Mouse (Mus musculus) adrenal gland, postnatal 10 days (tissue): ENCODE data around the gene Tm7sf2. TPM values are rescaled to one million over a fixed set of nuclear protein-coding genes. Genes with fewer than 3 reads are reported as not detected.

Experiments
- DNase-seq: peaks from one replicate; pipeline ENCODE4 v3.0.0; 2021; ENCODE audit warnings: mixed read lengths
- total RNA-seq, 2 experiments: library from RNA; stranded (reverse); gene quantifications; 2 replicates each; pipeline ENCODE4 v1.2.3; 2021

Tm7sf2 gene
- total RNA-seq, 2 experiments from 2014 or later = 14.3 to 15.9 TPM

DNA sequence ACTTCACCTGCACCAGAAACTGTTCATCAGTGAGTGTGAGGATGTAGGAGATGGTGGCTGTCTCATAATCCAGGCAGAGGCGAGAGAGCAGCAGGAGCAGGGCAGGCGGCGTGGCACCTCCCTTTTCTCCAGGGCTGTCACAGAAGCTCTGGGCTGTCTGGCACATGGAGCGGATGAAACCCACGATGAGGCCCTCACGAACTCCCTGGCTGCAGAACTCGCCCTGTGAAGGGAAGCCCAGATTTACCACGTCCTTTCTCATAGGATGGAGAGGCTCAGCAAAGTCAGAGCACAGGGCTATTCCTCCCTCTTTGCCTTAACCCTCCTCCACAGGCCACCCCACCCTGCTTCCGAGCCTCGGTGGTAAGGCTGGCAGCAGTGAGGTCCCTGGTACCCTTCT lies 1.7 kb upstream of the Tm7sf2 start:
- no peak for DNase-seq

DNA sequence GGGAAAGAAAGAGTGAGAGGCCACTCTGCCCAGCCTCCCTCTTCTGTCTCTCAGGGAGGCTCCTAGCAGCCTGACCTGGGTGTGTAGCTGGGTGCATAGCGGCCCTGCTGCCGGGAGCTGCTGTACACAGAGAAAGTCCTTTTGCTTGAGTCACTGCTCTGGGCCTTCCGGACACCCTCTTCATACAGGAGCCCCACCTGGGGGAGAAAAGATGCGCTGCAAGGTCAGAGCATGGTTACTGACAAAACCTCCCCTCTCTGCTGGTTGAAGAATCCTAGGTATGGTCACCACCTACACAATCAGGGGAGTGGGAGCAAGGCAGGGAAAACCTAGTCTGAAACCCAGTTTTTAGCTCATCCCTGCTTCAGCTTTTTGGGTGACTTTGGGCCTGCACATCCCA lies 778 bp upstream of the Tm7sf2 start:
- DNase-seq = no peak

DNA sequence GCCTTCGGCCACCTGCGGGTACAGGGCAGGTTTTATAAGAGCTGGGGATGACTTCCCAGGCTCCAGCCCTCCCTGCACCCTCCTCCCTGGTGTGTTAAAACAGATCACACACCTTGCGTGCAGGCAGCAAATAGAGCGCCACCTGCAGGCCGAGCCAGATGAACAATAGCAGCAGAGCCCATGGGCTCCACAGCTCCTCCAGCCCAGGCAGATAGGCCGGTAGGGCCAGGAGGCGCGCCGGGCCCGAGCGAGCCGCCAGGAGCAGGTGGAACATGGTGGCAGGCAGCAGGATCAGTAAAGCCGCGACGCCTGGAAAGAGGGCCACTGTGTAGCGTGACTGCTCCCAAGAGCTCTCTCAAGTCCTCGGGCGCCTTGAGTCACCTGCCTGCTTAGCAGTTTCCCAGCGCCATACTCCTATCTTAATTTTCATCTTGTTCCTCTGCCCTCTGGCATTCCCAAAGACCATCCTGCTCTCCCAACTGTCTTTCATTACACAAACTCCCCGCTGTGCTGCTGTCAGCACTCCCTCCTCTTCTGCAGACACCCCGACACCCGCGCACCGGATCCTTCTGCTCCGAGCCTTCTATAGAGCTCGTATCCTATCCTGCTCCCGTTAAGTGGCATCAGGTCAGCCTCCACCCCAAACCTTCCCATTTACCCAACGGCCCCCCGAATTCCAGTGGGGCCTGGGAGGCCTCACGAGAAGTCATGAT lies 1.0 kb downstream of the Tm7sf2 start:
- peak; percentile 87 for DNase-seq

DNA sequence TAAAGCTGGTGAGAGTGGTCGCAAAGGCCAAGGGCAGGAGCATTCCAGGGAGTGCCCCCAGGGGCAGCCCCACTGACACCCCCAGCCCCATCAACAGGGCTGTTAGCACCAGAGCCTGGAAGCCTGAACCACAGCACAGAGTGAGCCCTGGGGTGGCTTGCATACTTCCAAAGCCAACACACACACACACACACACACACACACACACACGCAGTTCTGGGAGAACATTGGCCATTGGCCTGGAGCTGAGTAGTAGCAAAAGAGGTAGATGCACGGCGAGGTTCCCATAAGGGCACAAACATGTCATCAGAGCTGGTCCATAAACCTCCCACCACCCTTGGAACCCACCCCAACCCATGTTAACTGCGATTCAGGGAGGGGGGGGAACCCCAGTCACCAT lies 1.6 kb downstream of the Tm7sf2 start:
- DNase-seq = no peak

DNA sequence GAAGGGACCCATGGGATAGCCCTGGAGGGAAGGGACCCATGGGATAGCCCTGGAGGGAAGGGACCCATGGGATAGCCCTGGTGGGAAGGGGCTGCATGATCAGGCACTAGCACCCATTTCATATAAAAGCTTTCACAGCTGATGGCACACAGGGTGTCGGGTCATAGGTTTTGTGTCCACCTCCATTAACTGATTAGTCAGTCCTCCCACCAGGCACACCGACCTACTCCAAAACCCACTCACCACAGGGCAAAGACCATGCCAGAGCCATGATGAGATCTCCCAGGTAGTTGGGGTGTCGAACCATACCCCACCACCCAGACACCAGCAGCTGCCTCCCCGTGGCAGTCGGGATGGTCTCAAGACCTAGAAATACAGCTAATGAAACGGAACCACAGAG lies 5.1 kb downstream of the Tm7sf2 start:
- no peak for DNase-seq

DNA sequence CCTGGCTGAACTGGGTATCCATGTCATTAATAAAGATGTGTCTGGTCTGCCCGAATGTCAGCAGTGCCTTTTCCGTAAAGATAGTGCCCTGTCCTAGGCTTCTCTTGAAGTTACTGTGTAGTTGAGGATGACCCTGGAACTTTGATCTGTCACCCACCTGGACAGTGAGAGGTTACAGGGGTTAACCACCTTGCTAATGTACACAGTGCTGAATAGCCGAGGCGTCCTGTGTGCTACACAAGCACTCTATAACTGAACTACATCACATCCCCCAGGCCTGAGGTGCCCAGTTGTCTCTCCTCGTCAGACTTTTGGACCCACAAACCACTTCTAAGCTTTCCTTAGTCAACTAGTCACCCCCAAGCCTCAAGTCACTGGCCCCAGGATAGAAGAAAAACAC lies 5.8 kb downstream of the Tm7sf2 start:
- DNase-seq = no peak

DNA sequence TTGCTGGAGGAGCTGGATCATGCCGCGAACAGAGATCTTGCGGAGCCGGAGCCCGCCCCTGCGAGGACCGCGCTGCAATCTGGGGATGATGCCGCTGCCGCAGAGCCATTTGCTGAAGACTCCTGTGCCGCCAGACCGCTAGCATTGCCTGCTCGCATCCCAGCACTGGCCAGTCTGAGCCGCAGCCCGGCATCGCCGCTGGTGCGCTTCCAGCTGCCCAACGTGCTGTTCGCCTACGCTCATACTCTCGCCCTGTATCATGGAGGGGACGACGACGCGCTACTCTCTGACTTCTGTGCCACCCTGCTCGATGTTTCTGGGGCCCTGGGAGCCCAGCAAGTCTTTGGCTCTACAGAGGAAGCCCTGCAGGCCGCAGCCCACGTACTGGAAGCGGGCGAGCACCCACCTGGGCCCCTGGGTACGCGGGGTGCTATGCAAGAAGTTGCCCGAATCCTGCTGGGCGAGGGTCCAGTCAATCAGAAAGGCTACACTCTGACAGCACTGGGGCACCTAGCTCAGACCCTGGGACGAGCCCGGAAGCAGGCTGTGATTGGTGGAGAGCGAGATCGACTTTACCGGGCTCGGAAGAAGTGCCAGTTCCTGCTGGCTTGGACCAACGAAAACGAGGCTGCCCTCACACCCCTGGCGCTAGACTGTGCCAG lies 6.4 kb downstream of the Tm7sf2 start:
- peak; percentile 64 for DNase-seq

DNA sequence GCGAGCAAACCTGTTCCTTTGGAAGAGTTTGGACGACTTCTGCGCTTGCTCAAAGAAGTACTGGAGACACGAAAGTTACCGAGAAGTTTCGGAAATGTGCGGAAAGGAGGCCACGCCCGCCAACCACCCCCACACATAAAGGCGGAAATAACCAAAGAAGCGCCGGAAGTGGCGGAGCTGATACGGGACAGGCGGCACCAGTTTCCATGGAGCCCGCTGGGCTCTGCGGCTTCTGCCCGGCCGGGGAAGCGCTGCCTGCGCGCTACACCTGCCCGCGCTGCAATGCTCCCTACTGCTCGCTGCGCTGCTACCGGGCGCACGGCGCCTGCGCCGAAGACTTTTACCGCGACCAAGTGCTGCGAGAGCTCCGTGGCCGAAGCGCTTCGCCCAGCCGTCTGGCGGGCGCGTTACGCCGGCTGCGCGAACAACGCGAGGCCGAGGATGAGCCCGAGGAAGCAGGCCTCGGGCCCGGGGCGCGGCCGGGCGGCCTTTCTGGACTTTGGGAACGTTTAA lies 7.1 kb downstream of the Tm7sf2 start, which contains the start of gene Znhit2:
Znhit2 (plus strand) TSS at position 172 of the 513 bp plus-strand sequence.
- DNase-seq = peak; percentile 95

DNA sequence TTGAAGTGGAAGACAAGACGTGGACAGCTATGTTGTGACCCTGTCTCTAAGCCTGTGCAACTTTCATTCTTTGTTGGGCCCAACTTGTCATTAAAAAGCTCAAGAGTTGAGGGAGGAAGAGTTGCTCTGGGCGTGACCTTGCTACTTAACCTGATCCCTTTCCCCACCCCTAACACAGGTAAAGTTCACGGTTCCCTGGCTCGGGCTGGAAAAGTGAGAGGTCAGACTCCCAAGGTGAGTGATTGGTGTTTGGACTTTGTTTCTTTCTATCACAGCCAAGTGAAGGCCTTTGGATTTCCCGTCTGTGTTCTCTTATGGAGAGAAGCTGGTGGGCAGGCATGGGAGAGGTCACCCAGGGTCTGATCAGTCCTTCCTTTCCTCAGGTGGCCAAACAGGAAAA lies 9.2 kb downstream of the Tm7sf2 start:
- DNase-seq = no peak

DNA sequence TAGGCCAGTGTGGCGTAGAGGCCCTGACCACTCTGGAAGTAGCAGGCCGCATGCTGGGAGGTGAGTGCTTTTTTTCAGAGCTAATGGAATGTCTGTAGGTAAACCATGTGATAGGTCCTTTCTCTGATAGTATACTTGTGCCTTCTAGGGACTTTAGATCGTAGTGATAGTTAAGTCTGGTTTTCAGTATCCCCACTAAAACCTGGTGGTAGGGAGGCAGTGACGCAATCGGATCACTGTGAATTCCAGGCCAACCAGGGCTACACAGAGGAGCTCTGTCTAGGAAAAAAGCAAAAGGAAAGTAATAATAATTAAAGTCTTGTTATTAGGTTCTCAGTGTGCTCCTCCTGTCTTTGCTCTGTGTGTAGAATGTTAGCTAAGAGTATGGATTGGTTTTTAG lies 9.7 kb downstream of the Tm7sf2 start:
- DNase-seq = no peak

DNA sequence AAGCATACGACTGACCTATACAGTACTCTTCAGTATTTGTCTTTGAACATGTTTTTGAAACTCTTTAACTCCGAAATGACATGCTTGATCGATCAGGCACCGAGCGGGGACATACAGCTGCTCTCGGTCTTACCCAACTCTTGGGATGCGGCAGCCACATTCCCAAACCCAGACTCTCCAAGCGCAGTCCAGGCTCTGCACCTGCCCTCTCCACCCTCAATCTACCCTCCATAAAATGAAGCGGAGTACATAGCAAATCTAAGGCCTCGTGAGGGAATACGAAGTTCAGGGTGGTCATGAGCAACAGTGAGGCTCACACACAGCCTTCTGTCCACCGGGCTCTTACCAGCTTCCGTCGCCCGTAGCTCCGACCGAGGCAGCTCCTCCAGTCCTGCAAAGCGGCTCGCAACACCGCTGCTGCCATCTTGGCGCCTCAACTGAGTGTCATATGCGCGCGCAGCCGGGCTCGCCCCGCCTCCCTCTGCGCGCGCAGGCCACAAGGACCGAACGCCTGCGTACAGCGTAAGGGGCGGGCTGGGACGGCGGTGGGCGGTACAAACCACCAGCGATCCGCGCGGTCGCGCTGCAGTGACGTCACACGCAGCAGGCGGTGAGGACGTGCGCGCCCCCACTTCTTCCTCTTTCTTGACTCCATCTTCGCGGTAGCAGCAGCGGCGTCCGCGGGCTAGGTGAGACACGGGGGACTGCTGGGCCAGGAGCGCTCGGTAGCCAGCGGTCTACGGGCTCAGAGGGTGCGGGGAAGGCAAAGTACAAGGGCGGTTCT lies 10.7 kb downstream of the Tm7sf2 start, which contains the start of the genes Mrpl49 and Fau:
Mrpl49 (minus strand) TSS at position 473 of the 784 bp plus-strand sequence.
Fau (plus strand) TSS at position 532 of the 784 bp plus-strand sequence.
- DNase-seq = peak; percentile 99

DNA sequence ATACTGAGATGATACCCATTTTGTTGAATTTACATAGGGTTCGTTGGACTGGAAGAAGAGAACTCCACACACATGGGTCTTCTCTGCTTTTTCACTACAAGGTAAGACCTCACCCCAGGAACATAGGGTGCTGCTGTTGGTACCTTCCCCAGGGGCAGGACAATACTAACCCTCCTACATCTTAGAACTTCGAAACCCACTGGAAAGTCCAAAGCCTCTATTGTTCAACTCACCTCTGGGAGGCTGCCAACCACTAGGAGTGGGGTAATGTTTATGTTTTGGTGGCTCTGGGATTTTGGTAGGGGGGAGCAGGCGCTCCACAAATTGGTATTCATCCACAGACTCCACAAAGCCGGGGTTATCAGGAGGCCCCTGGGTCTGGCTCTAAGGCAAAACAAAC lies 11.5 kb downstream of the Tm7sf2 start:
- DNase-seq = no peak

DNA sequence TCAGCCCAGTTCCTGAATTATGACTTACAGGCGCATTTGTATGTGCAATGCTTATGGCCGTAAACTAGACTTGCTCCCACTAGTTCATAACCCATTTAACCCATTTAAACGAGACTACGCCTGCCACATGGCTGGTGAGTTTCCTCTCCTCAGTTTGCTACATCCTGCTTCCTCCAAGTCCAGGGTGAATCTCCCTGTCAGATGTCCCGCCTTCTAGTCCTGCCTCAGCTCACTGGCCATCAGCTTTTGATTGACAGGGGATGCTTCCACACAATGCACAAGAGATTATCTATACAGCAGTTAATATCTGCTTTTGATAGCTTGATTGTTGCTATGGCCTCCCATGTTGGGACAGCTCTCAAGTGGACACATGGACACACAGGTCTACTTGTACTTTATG lies 13.9 kb downstream of the Tm7sf2 start:
- no peak for DNase-seq

DNA sequence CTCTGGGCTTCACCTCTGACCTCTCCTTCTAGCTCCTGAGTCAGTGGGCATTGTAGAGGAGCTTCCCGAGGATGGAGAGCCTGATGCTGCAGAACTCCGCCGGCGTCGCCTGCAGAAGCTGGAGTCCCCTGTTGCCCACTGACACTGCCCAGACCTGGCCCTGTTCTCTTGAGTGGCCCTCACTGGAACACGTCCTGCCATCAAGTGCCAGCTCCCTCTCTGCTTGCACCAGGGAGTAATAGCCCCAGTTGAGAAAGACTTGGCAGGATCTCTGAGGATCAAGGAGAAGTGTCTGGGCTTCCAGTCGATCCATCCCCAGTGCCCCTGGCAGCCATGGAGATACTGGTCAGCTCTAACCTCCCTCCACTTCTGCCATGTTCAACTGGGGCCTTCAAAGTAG lies 15.7 kb downstream of the Tm7sf2 start:
- DNase-seq = peak; percentile 58

DNA sequence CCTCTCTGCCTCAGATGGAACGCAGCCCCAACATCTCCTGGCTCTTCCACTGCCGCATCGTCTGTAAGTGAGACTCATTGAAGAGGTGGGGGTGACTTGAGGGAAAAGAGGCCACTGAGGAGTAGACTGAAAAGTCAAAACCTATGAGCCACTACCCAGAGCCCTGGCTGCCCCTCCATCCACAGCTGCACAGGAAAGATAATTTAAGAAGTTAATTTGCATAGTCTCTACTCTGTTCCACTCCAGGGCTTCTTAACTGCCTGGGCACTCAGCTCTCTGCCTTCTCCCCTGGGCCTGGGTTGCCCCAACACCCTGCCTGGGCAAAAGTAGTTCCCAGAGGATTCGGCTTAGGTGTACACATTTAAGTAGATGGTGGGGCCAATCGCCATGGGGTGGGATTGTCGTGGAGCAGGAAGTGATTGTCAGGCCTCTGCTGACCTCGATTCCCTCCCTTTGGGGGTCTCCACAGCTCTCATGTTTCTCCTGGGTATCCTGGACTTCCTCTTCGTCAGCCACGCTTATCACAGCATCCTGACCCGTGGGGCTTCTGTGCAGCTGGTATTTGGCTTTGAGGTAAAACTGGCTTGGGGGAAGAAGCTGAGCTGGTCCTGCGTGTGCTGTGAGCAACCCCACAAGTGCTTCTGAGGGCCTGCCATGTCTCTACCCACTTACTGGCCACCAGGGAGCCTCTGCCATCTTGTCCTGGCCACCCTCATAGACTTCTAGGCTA lies 19.3 kb downstream of the Tm7sf2 start:
- DNase-seq = no peak

DNA sequence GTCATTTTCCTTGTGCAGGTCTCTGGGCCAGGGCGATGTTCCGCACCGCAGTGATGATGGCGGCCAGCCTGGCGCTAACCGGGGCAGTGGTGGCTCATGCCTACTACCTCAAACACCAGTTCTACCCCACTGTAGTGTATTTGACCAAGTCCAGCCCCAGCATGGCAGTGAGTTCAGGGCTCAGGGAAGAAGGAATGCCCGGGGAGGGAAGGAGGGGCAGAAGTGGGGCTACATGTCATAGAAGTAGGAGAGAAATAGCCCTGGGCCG lies 20.3 kb downstream of the Tm7sf2 start:
- DNase-seq = no peak

DNA sequence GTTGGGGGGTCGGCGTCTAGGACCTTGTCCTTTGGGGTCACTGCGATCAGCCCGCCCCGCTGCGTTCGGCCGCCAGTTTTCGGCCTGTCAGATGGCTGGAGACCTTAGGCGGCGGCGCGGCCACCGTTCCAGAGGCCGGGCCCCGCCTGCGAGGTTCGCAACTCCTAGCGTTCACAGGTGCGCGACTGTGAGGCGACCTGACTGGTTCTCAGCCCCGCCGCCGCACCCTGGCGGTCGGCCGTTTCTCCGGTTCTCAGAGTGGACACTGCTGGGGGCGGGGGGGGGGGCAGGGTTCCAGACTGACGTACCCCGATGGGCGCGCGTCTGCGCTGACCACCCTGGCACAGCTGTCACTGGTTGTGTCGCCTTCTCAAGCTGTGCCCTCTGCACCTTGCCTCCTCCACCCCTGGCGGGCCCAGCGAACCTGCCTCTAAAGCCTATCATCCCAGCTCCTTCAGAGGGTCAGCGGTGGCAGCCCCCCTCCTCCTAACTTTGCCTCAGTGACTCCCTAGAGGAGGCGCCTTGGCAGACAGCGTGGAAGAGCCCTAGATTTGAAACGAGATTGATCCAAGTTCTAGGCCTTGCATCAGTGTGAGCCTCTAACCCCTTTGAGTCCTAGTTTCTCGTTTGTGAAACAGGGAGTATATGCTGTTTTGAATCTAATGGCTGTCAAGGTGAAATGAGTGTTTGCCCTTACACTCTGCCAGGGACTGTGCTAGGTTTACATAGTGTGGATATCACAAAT lies 20.8 kb downstream of the Tm7sf2 start:
- no peak for DNase-seq

DNA sequence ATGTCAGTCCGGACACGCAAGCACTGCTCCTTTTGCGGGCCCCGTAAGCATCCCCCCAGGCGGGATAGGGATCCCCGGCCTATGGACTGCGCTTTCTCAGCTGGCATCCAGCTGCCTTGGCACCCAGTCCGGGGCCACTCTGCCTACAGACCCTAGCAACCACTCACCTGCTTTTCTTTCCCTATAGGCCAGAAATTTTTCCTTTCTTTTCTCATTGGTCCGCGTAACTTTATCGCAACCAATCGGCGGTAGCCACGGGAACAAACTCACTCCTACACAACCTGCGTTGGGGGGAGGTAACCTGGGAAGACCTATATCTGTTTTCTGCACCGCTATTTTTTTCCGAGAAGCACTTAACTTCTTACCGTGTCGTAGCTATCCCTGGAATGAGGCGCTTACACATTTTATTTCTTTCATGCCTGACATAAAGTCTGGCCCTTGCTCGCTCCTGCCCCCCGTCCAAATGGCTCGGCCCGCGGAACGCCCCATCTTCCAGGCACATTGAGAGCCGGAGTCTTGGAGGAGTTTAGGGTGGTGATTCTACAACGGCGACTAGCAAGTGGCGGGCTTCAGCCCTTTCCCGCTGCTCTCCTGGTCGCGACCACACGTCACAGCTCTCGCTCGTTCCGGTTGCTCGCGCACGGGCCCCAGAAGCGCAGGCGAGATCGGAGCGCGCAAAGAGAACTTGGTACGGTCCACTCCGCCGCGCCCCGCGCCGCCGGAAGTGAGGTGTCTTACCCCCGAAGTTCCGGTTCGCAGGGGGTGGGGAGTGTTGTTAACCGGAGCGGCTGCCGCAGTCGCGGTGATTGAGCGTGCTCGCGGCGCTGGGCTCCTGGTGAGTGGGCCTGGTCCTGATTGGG lies 21.6 kb downstream of the Tm7sf2 start, which contains the start of gene Syvn1:
Syvn1 (plus strand) TSS at position 283 of the 860 bp plus-strand sequence.
- DNase-seq = peak; percentile 93

DNA sequence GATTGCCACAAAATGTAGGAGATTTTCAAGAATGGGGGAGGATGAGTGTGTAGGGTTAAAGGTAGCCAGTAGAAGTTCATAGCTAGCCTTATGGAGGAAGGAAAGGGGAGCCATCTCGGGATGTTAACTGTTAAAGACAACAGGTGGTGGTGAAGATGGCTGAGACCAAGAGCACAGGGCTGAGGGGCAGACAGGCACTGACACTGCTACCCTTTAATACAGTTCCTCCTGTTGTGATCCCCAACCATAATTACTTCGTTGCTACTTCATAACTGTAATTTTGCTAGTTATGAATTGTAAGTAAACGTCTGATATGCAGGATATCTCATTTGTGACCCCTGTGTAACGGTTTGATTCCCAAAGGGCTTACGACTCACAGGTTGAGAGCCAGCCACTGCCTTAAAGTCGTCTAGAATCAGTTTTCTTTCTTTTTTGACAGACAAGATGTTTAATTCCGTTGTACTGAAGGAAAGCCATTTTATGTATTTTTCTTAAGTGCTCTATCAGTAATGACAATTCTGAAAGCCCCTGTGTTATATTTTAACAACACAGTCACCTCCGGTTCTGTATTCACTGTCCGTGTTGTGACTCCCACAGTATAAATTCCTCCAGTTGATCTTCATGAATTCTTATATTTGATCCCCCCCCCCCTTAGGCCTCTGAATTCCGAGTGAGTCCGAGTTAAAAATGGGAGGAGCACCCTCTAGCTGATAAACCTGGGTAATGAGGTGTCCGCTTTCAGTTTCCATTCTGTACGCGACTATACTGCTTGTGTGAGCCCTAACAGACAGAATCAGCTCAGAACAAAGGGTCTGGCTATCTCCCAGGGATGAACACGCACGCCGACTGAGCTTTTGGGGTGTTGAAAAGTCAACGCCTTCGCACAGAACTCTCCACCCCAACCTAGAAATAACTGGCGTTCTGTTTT lies 22.5 kb downstream of the Tm7sf2 start:
- DNase-seq = no peak
